Mouse (Mus musculus) neural tube, embryonic 15.5 days (tissue): Measurements from ENCODE around the gene Ppp1r9b. TPM values are rescaled to one million over a fixed set of nuclear protein-coding genes. Genes with fewer than 3 reads are reported as not detected.
A peak's percentile ranks its signal among the peaks of the same experiment; 100 is the strongest.

Experiments
- ATAC-seq: fragments of 200-750 bp; cut with Nextera tagmentation; 2 replicates; pipeline ENCODE4 v1.8.0; 2017; ENCODE audit warnings: mild to moderate bottlenecking, moderate TSS enrichment, moderate library complexity; ENCODE audit not compliant: low FRiP score
- H3K27ac ChIP-seq: fragments of 300-500 bp; sonication (generic); replicated peaks from 2 replicates; pipeline ENCODE4 v1.5.1; 2015; ENCODE audit warnings: mild to moderate bottlenecking, inconsistent platforms
- H3K27me3 ChIP-seq: fragments of 300-500 bp; sonication (generic); replicated peaks from 2 replicates; pipeline ENCODE4 v1.6.1; 2015; ENCODE audit warnings: inconsistent platforms
- H3K36me3 ChIP-seq: fragments of 300-500 bp; sonication (generic); 2 replicates; pipeline ENCODE4 v1.6.1; 2015; ENCODE audit warnings: inconsistent platforms
- H3K4me1 ChIP-seq: fragments of 300-500 bp; sonication (generic); 2 replicates; pipeline ENCODE4 v1.6.1; 2015; ENCODE audit warnings: inconsistent platforms
- H3K4me2 ChIP-seq: fragments of 300-500 bp; sonication (generic); 2 replicates; pipeline ENCODE4 v1.6.1; 2015; ENCODE audit warnings: inconsistent platforms, mild to moderate bottlenecking, moderate library complexity
- H3K4me3 ChIP-seq: fragments of 300-500 bp; sonication (generic); replicated peaks from 2 replicates; pipeline ENCODE4 v1.5.1; 2015; ENCODE audit warnings: mild to moderate bottlenecking, inconsistent platforms
- H3K9ac ChIP-seq: fragments of 300-500 bp; sonication (generic); replicated peaks from 2 replicates; pipeline ENCODE4 v1.6.1; 2015; ENCODE audit warnings: mild to moderate bottlenecking, inconsistent platforms
- H3K9me3 ChIP-seq: fragments of 300-500 bp; sonication (generic); replicated peaks from 2 replicates; pipeline ENCODE4 v1.6.1; 2016; ENCODE audit warnings: inconsistent platforms
- WGBS: fragments of 180-500 bp; shearing (Covaris S2); methylation state at CpG from one replicate; pipeline ENCODE4 v1.1.7; 2015; ENCODE audit warnings: mixed read lengths; 5-methylcytosine and 5-hydroxymethylcytosine counted together
- polyA plus RNA-seq: library from polyadenylated mRNA; unstranded; fragments of >200 nt; fragmentation: Nextera tagmentation; extraction: Ambion mirVana; gene quantifications from 2 replicates; pipeline ENCODE4 v1.2.1, GENCODE M21; 2015

Gene Ppp1r9b
- polyA plus RNA-seq, 1 experiment from 2014 or later: 18.8 TPM

DNA sequence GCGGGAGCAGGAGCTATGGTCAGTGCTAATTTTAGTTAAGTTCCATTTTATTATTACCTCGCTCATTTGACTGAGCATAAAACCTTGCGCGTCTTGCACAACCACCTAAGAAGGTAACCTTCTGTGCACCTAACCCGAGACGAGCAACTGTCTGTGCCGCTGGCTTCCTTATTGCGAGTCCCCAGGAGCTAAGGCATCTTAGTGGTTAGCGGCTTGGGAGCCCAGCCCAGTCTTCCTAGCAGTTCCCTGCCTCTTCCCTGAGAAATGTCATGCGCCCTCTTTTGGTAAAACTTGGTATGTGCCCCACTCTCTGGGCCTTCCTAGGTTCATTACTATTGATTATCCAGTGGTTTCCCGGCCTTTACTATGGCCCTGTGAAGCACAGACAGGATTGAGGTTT is 51.3 kb downstream of the Ppp1r9b start:
- H3K36me3 ChIP-seq: peaks cover 8% of the 10 kb centered on the region; the same call in 1 of the 2 replicates
- no peak for ATAC-seq
- H3K9ac ChIP-seq: peak overlapping the region; percentile 38; the same call in 1 of the 2 replicates
- peak overlapping the region; percentile 88 for H3K4me2 ChIP-seq
- H3K27me3 ChIP-seq: peaks cover 7% of the 10 kb centered on the region; the same call in 1 of the 2 replicates
- H3K4me1 ChIP-seq: peaks cover 27% of the 10 kb centered on the region
- 0 out of 2 replicates have a peak overlapping the region, but pooled peaks have one; percentile 64 for H3K27ac ChIP-seq
- no peaks in the 10 kb centered on the region for H3K9me3 ChIP-seq
- WGBS: under 1% methylated on average over 11 of the region's 11 CpGs
- H3K4me3 ChIP-seq: peak overlapping the region; percentile 90

DNA sequence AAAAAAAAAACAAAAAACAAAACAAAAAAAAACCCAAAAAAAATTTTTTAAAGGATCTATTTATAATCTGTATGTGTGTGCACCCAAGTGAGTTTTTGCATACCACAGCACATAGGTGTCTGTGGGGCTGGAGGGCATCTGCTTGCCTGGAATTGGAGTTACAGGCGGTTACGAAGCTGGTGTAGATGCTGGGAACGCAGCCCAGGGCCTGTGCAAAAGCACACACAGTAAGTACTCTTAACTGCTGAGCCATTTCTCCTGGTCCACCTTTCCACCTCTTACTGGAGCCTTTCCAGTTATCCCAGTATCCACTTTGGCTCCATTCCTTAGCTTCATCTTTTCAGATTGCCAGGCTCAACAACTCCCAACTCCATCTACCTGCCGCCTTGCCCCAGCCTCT is 52.2 kb downstream of the Ppp1r9b start:
- Histone ChIP-seq H3K27me3 (peaks cover 7% of the 10 kb centered on the region; the same call in 1 of the 2 replicates), H3K27ac (no peak overlapping the region), H3K4me1 (peaks cover 27% of the 10 kb centered on the region), H3K9ac (no peak overlapping the region), H3K36me3 (peaks cover 8% of the 10 kb centered on the region; the same call in 1 of the 2 replicates), H3K4me2 (no peak overlapping the region), H3K9me3 (no peaks in the 10 kb centered on the region), H3K4me3 (no peak overlapping the region)
- ATAC-seq: no peak
- 93% methylated on average over 4 of the region's 4 CpGs for WGBS

DNA sequence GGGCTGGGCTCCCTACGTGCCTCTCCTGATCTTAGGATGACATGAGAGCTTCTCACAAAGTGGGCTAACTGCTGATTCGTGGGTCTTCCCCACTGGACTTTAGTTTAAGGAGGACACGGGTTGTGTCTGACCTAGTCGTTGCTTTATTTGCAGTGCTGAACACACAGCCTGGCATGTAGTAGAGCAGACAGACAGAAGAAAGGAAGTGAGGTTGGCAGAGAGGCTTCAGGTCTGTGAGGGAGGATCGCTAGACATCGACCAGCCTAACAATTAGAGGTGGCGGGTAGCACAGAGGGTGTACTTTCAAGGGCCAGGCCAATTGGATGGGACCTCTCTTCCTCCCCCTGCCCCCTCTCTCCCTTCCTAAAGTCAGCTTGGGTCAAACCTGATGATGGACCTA is 52.8 kb downstream of the Ppp1r9b start:
- no peak overlapping the region for H3K4me2 ChIP-seq
- H3K4me3 ChIP-seq: no peak overlapping the region
- H3K27ac ChIP-seq: no peak overlapping the region
- no peaks in the 10 kb centered on the region for H3K9me3 ChIP-seq
- H3K36me3 ChIP-seq: peaks cover 8% of the 10 kb centered on the region; the same call in 1 of the 2 replicates
- 54% methylated on average over 7 of the region's 7 CpGs for WGBS
- H3K9ac ChIP-seq: no peak overlapping the region
- ATAC-seq: no peak
- H3K27me3 ChIP-seq: peaks cover 7% of the 10 kb centered on the region; the same call in 1 of the 2 replicates
- H3K4me1 ChIP-seq: peaks cover 27% of the 10 kb centered on the region

DNA sequence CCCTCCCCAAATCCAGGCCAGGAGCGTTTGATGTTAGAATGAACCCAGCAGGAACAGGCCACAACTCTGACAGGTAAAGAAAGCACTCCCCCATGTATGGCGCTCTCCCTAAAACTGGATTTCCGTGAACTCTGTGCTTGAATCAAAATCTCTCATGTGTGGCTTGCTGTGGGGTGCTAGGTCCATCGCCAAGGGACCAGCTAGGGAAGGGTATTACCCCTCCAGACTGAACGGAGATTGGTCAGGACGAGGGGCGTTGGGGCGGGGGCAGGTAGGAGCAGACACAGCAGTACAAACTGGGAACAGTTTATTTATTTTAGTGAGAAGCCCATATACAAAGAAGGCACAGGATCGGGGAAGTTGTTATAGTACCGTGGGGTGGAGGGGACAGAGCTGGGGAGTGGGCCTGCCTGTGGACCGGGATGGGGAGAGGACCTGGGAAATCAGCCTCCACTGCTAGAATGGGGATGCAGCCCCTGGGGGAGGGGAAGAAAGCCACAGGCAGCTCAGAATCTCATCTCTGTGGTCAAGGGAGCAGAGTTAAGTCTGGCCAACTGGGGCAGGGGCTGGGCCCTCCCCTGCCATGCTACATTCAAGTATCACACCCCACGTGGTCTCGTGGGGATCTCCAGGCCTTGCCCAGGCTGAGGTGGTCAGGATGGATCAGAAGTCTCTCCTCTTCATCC is 53.5 kb downstream of the Ppp1r9b start:
- 59% methylated on average over 13 of the region's 13 CpGs for WGBS
- H3K4me2 ChIP-seq: no peak overlapping the region
- no peak for ATAC-seq

DNA sequence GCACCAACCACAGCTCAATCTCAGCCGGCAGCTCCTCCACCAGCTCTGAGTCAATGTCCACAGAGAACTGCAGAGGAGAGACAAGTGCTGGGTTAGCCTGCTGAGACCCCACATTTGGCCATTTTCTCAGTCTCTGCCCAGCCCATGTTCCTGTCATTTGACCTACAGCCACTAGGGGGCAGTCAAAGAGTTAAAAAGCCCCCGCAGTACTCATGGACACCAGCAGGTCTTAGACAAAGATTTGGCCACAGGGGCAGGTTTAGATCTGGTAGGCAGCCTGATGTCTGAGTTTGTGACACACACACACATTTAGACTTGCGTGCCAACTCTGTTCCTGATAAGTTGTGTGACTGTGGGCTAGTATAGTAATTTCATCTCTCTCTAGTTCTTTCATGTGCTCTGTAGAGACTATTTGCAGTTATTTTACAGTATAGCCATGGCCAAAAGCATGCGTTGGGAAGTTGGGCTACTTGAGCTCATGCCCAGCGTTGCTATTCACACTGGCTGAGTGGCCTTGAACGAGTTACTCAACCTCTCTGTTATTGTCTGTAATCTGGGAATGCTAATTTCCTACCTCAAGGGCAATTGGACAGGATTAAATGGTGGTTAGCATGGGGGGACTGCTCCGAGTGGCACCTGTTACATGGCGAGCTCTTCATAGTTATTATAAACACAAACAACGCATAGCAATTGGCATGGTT is 56.3 kb downstream of the Ppp1r9b start:
- Histone ChIP-seq H3K4me2 (no peak overlapping the region), H3K9ac (no peak overlapping the region), H3K36me3 (peaks cover 21% of the 10 kb centered on the region), H3K4me1 (peaks cover 7% of the 10 kb centered on the region; the same call in 1 of the 2 replicates), H3K27me3 (peaks cover 7% of the 10 kb centered on the region; the same call in 1 of the 2 replicates), H3K4me3 (no peak overlapping the region), H3K27ac (no peak overlapping the region), H3K9me3 (no peaks in the 10 kb centered on the region)
- no peak for ATAC-seq
- WGBS: 59% methylated on average over 9 of the region's 9 CpGs

More for the DNA sequence above, 53.5 kb downstream of the Ppp1r9b start:
- H3K27me3 ChIP-seq: peaks cover 7% of the 10 kb centered on the region; the same call in 1 of the 2 replicates
- no peak overlapping the region for H3K4me3 ChIP-seq
- H3K4me1 ChIP-seq: peaks cover 27% of the 10 kb centered on the region
- no peak overlapping the region for H3K9ac ChIP-seq
- no peaks in the 10 kb centered on the region for H3K9me3 ChIP-seq
- H3K27ac ChIP-seq: no peak overlapping the region
- H3K36me3 ChIP-seq: peaks cover 8% of the 10 kb centered on the region; the same call in 1 of the 2 replicates

DNA sequence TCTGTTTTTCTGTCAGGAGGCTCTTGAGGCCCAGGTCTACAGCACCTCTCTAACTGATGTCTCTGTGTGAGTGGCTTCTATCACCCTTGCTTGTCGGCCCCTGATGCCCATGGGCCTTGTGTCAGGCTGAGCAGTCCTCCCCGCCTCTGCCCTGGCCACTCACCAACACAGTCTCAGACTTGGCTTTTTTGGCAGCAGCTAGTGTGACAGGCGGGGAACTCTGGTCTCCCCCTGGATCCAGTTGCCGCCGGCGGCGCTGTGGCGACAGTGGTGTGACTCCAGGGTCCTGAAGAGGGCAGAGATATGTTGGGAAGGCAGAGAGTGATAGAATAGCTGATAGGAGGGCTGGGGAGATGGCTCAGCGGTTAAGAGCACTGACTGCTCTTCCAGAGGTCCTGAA is 62.2 kb downstream of the Ppp1r9b start:
- WGBS: 82% methylated on average over 9 of the region's 9 CpGs
- Histone ChIP-seq H3K4me1 (no peaks in the 10 kb centered on the region), H3K27ac (no peak overlapping the region), H3K27me3 (0 out of 2 replicates have a peak, but pooled peaks cover 7% of the 10 kb centered on the region), H3K9ac (no peak overlapping the region), H3K9me3 (no peaks in the 10 kb centered on the region), H3K4me3 (no peak overlapping the region), H3K4me2 (no peak overlapping the region), H3K36me3 (peaks cover 48% of the 10 kb centered on the region)
- ATAC-seq: no peak

Other genes with a start within 250 kb of the Ppp1r9b start
- not detected in 2 replicates for gene Cdc34b, start 249.3 kb upstream of the Ppp1r9b start, polyA plus RNA-seq
- gene Tmem92, start 208.3 kb upstream of the Ppp1r9b start, polyA plus RNA-seq: not detected in 2 replicates
- gene Col1a1, start 54.8 kb upstream of the Ppp1r9b start, polyA plus RNA-seq: 317 and 375 TPM in 2 replicates
- not detected in 2 replicates for gene Hils1, start 23.4 kb upstream of the Ppp1r9b start, polyA plus RNA-seq
- 0.77 and 1.4 TPM in 2 replicates for gene Sgca, start 14.7 kb upstream of the Ppp1r9b start, polyA plus RNA-seq
- 139 and 167 TPM in 2 replicates for gene Samd14, start 18.8 kb downstream of the Ppp1r9b start, polyA plus RNA-seq
- gene Pdk2, start 50.3 kb downstream of the Ppp1r9b start, polyA plus RNA-seq: 24.9 and 27.1 TPM in 2 replicates
- gene Itga3, start 85.8 kb downstream of the Ppp1r9b start, polyA plus RNA-seq: 17.7 and 20.3 TPM in 2 replicates
- gene Dlx3, start 129.1 kb downstream of the Ppp1r9b start, polyA plus RNA-seq: 0.28 and 0.50 TPM in 2 replicates
- not detected in 2 replicates for gene Dlx4, start 155.2 kb downstream of the Ppp1r9b start, polyA plus RNA-seq